Comparison of ENCODE assay signal across 8 mouse cellular contexts in genomic region chr1:184733300-184734066, GRCm38 (mm10). TPM values are rescaled to one million over a fixed set of nuclear protein-coding genes. Genes with fewer than 3 reads are reported as not detected.
DNase-seq lines count a peak whose midpoint lies in the region; ATAC-seq lines count a peak whose summit lies in the region.

No protein-coding gene starts in this region.

- ATAC-seq in megakaryocyte progenitor cell, adult 5-6 weeks (replicated peaks; ENCODE audit: poor library complexity), result peak; percentile 28

- WGBS in heart, embryonic 10.5 days, result 2% methylated on average over 28 of the region's 28 CpGs
- WGBS in limb, embryonic 10.5 days, result 1% methylated on average over 28 of the region's 28 CpGs

- no peaks in the 10 kb centered on the region for H3K9me3 ChIP-seq in heart, embryonic 10.5 days
- H3K9me3 ChIP-seq in limb, embryonic 10.5 days (replicated peaks), result no peaks in the 10 kb centered on the region

- peaks cover 25% of the 10 kb centered on the region for H3K4me1 ChIP-seq in heart, embryonic 10.5 days
- peaks cover 20% of the 10 kb centered on the region for H3K4me1 ChIP-seq in limb, embryonic 10.5 days

- peak overlapping the region; percentile 68 for H3K4me3 ChIP-seq in heart, embryonic 10.5 days
- H3K4me3 ChIP-seq in limb, embryonic 10.5 days, result peak overlapping the region; percentile 72

- peaks cover 89% of the 10 kb centered on the region for H3K27me3 ChIP-seq in heart, embryonic 10.5 days (ENCODE audit: insufficient read depth, poor library complexity, severe bottlenecking)
- peaks cover 97% of the 10 kb centered on the region for H3K27me3 ChIP-seq in limb, embryonic 10.5 days (ENCODE audit: low read depth, poor library complexity, severe bottlenecking)

- no peaks in the 10 kb centered on the region for H3K36me3 ChIP-seq in heart, embryonic 10.5 days
- H3K36me3 ChIP-seq in limb, embryonic 10.5 days, result no peaks in the 10 kb centered on the region

- peak; percentile 32 to 38 for DNase-seq in spleen, adult 18-20 months
- no peak for DNase-seq in spleen, adult 12 weeks (ENCODE audit: low spot score)
- DNase-seq in heart, embryonic 10.5 days (ENCODE audit: low spot score), result no peak
- no peak for DNase-seq in limb, embryonic 10.5 days (ENCODE audit: low spot score)
- DNase-seq in thymus, postnatal 14 days, result peak; percentile 30
- no peak for DNase-seq in layer of hippocampus, postnatal 36 days
- DNase-seq in ovary, postnatal 14 days (ENCODE audit: low spot score), result no peak

- H3K27ac ChIP-seq in heart, embryonic 10.5 days, result no peak overlapping the region
- no peak overlapping the region for H3K27ac ChIP-seq in limb, embryonic 10.5 days

RNA-seq across cellular contexts. Expression of gene Hlx, which starts 1.1 kb away (rescaled TPM):
- 3.1 and 19.4 TPM in 2 replicates for polyA plus RNA-seq in heart, embryonic 10.5 days (2016; fragmentation: Nextera tagmentation; extraction: Ambion mirVana)
- polyA plus RNA-seq in limb, embryonic 10.5 days (2016; fragmentation: Nextera tagmentation; extraction: Ambion mirVana), result 7.2 and 9.5 TPM in 2 replicates
- total RNA-seq in megakaryocyte progenitor cell, adult 5-6 weeks (2015), result 11.6 and 14.7 TPM in 2 replicates
- 10.3 and 15.2 TPM in 2 replicates for total RNA-seq in megakaryocyte progenitor cell, adult 5-6 weeks (2017)
- total RNA-seq in layer of hippocampus, postnatal 36 days (2021), result under 1 TPM; 0.75 to 0.81 TPM

Comparison
In these comparisons a context has a peak if more than half of its experiments do, and no peak if none do; other contexts are left out.
1. DNase-seq: peak in spleen, adult 18-20 months (2 of 2) and thymus, postnatal 14 days (single experiment); none in spleen, adult 12 weeks (single experiment), heart, embryonic 10.5 days (single experiment), limb, embryonic 10.5 days (single experiment), layer of hippocampus, postnatal 36 days (0 of 2) and ovary, postnatal 14 days (single experiment).
2. RNA of gene Hlx, which starts 1.1 kb away (total RNA-seq): 10.3 to 15.2 TPM in megakaryocyte progenitor cell, adult 5-6 weeks; 0.75 to 0.81 TPM in layer of hippocampus, postnatal 36 days; every median in the first group is over 4 times any median in the second.